Mouse (Mus musculus) liver, adult 2 months (tissue): ENCODE measurements at regions not wholly inside any gene's neighbourhood (a gene's known extent, or its start where the extent isn't known, plus 50 kb on each side); places are given as distances from the start of the nearest gene placed in this dataset.

Experiments used
- CTCF ChIP-seq: fragments of 200-500 bp; IDR thresholded peaks from 2 replicates; pipeline ENCODE4 v1.5.1; 2011; ENCODE audit warnings: low read depth, low read length, control low read depth
- POLR2A ChIP-seq: fragments of 200-500 bp; IDR thresholded peaks from 2 replicates; pipeline ENCODE4 v1.6.1; 2011; ENCODE audit warnings: low read length, control low read depth; ENCODE audit not compliant: insufficient read depth; ENCODE audit errors: extremely low read depth

GRCm38 (mm10) chr15:60285321-60285720 is 268.9 kb upstream of the 4933412E24Rik start:
- no peak for TF ChIP-seq CTCF
- no peak for TF ChIP-seq POLR2A
